Mouse (Mus musculus): ENCODE data around the gene Hydin.
"Not testable (repeated sequence)": the region's sequence is repeated elsewhere in the genome, so short reads cannot be mapped to it uniquely, and the experiment has no call there.

Gene Hydin

DNA sequence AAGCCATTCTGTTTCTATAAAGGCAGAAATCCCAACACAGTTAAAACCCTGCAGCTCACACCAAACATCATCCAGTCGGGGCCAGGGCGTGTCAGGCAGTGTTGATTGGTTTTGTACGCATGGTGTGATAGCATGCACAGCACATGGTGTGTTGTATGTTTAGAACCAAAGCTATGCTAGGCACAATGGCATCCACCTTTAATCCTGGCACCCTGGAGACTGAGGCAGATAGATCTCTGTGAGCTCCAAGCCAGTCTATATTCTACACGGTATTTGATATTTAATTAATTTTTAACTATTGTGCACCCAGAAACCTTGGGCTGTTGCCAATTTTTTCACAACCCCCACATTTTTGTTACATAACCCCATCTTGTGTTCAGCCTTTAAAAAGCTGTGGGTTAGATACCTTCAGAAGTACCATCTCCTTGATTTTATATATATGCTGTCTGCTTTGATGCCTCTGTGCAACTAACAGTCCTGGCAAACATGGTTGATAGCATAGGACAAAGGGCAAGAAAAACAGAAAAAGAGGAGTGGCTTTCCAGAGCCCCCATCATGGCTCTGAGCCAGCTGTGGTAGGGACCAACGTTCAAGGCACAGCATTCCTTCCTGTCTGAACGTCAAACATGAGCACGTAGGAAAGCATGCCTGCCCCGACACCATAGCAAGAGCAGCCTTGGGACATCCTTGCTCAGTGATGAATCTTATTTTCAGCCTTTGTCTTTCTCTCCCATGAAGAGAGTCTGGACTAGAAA is 263.4 kb downstream of the Hydin start:
- DNase-seq, result peak; percentile 22

DNA sequence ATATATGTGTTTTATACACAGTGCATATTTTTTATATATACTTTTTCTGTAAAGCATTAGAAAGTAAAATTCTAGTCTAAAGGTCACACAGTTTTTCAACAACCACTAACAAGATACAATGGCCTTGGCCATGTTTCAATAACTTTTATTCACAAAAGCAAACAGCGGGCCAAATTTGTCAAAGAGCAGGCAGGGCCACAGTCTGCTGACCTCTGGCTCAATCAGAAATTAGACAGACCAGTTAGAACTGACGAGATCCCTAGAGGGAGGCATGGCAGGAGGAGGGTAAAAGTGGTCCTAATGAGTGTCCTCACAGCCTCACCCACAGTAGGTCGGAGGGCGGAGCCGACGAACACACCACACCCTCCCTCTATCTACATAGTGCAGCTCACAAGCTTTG is 267.0 kb downstream of the Hydin start:
- DNase-seq, result no peak

- no peak for DNase-seq
These were observed 271.1 kb downstream of the Hydin start for GRCm38 (mm10) chr8:110537849-110538248.

DNA sequence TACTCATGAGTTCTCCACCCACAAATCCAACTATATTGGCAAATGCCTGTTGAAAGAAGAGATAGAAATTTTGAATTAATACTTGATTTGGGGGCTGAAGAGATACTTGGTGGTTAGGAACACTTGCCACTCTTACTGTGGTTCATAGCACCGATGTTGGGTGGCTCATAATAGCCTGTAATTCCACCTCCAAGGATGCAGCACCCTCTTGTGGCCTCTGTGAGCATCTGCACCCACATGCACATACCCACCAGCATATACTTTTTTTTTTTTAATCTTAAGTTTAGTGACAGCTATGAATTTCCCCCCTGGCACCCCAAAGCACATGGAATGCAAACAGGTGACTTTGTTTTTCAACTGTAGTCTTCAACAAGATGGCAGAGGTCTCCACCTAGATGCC is 283.6 kb downstream of the Hydin start:
- DNase-seq, result no peak

- DNase-seq, result not testable (repeated sequence)
These were observed 285.3 kb downstream of the Hydin start for GRCm38 (mm10) chr8:110552111-110552510.

DNA sequence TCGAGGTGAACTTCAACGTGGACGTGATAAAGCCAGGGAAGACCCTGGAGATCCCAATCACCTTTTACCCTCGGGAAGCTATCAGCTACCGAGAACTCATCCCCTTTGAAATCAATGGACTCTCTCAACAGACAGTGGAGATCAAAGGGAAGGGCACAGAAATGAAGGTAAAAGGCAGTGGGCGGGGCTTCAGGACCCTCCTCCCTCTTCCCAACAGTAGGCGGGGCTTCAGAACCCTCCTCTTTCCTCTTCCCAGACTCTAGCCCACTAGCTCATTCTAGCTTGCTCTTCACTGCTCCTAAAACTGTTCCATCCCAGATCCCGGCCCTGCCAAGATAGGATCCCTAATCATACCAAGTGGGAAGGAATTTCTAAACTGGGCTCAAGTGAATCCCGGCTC is 325.9 kb downstream of the Hydin start:
- DNase-seq, result no peak

DNA sequence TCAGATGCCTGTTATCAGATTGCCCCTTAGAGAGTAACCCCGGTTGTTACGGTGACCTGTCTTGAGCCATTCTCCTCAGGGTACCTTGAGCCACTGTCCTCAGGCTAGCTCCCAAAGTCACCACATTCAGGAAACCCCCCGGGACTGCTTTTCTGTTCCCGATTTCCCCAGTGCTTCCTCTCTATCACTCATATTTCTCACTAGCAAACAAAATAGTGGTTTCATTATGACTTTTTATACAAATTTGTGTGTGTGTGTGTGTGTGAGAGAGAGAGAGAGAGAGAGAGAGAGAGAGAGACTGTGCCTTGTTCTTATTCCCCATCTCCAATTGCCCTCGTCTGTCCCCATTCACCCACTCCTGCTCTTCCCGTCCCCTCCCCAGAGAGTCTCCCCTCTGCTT is 327.4 kb downstream of the Hydin start:
- DNase-seq, result no peak

- DNase-seq, result peak; percentile 39
These were observed 337.8 kb downstream of the Hydin start for GRCm38 (mm10) chr8:110604556-110604955.

- no peak for DNase-seq
These were observed 338.7 kb downstream of the Hydin start for GRCm38 (mm10) chr8:110605401-110606015.

- no peak for DNase-seq
These were observed 349.0 kb downstream of the Hydin start for GRCm38 (mm10) chr8:110615730-110616129.

- DNase-seq, result no peak
These were observed 351.1 kb downstream of the Hydin start for GRCm38 (mm10) chr8:110617801-110618358.

DNA sequence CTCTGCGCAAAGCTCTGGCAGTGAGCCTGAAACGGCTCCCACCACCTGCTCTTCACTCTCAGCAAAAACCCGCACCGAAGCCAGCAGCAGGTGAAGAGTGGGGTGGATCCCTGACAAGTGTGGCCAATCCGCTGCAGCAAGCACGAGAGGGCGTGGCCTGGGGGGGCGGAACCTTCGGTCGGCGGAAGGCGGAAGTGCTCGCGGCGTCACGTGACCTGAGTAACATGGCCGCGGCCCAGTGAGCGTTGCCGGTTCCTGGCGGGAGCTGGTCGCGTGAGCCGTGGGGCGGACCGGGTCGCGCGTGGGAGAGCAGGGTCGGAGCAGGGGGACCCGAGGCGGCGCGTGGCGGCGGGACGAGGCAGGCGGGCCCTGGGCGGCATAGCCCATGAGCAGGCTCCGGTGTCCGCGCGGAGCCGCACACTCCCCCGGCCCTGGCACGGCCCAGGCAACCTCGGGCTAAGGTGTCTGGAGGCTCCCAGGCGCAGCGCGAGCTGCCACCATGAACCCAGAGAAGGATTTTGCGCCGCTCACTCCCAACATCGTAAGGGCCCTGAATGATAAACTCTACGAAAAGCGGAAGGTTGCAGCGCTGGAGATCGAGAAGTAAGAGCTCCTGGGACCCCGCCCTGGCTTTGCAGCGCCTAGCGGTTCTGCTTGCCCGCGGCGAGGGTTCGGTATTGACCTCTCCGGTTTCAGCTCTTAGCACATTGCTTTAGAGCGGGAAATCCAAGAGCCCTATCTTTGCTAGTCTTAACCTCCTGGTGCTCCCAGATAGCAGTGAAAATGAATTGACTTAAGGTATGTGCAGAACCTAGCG is 351.8 kb downstream of the Hydin start, which contains the start of gene Vac14:
Gene Vac14 (plus strand): TSS at position 195 of the 817 bp plus-strand sequence.
- peak; percentile 98 for DNase-seq

- no peak for DNase-seq
These were observed 352.4 kb downstream of the Hydin start for GRCm38 (mm10) chr8:110619208-110619574.

- no peak for DNase-seq
These were observed 353.1 kb downstream of the Hydin start for GRCm38 (mm10) chr8:110619919-110620318.

DNA sequence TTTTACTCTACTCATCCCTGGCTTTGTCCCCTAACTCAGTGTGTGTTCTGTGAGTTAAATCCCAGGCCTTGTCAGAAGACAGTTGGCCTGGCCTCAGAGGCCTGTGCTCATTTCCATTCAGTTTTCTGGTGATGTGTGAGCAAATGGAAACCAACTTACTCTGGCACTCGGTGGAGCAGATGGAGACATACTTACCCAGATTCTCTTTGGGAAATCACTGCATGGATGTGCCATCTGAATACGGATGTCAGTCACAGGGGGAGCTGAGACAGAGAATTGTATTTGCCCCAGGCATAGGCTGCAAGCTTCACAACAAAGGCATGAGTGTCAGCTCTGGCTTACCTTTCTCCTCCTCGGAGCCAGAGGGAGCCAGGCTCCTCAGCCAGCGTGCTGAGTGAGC is 359.7 kb downstream of the Hydin start:
- no peak for DNase-seq

- peak; percentile 50 for DNase-seq
These were observed 362.7 kb downstream of the Hydin start for GRCm38 (mm10) chr8:110629245-110630063.

- no peak for DNase-seq
These were observed 363.3 kb downstream of the Hydin start for GRCm38 (mm10) chr8:110630079-110630478.

- peak; percentile 47 for DNase-seq
These were observed 363.8 kb downstream of the Hydin start for GRCm38 (mm10) chr8:110630571-110631071.

- no peak for DNase-seq
These were observed 364.4 kb downstream of the Hydin start for GRCm38 (mm10) chr8:110631201-110631600.

GRCm38 (mm10) chr8:110633814-110634213 is 367.0 kb downstream of the Hydin start:
- no peak for DNase-seq

GRCm38 (mm10) chr8:110636182-110636581 is 369.4 kb downstream of the Hydin start:
- DNase-seq, result no peak

DNA sequence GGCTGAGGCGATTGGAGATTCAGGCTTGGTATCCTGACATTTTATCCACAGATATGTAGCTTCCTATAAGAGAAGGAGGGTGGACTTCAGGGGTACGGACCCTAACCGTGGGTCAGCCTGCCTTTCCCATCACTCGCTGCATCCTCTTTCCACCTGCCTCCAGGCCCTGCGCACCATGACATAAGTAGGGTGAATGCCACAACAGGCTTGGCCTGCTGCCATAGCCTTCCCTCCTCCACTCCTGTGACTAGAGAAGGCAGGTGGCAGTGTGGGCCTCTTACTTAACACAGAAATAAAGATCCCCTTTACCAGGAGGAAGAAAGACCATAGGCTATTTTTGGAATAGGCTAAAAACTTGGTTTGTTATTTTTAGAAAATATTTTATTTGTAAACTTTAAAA is 375.6 kb downstream of the Hydin start:
- no peak for DNase-seq
